ENCODE assay signal across 25 mouse cellular contexts in the genomic region with DNA sequence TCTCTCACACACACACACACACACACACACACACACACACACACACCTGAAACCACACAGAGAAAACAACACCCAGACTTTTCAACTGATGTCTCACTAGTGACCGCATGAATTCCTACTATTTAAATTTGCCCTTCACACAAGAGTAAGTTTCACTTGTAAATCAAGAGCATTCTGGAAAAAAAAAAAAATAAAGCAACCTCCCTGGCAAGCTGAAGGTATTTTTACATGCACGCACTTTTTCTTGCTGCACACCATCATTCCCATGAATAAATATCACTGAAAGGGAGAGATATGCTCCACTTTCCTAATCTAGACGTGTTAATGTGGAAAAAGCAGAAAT.
DNase-seq lines count a peak whose midpoint lies in the region; ATAC-seq and TF ChIP-seq lines count a peak whose summit lies in the region.
"Had no signal": no experiment of that assay in that cellular context is flagged by ENCODE, and none has a peak within 500 bp of the region (broad histone marks: within the 10 kb centered on the region; RNA-seq: fewer than 3 reads in every experiment).

No protein-coding gene starts in this region.

- peak overlapping the region; percentile 72 for H3K27ac ChIP-seq in embryonic facial prominence, embryonic 12.5 days
- peak overlapping the region; percentile 79 for H3K27ac ChIP-seq in limb, embryonic 10.5 days
- H3K27ac ChIP-seq: forebrain, embryonic 10.5 days; forebrain, embryonic 15.5 days; hindbrain, embryonic 14.5 days; liver, embryonic 12.5 days; macrophage; midbrain, embryonic 13.5 days; neural tube, embryonic 15.5 days; stomach, embryonic 15.5 days had no signal

- H3ac ChIP-seq in myocyte (ENCODE audit: control insufficient read depth, insufficient read length), result no peak overlapping the region

- TF ChIP-seq POLR2A in myocyte (IDR thresholded peaks at IDR 0.05; ENCODE audit: insufficient read length, low read depth), result no peak

- H3K4me2 ChIP-seq in embryonic facial prominence, embryonic 12.5 days (replicated peaks), result no peak overlapping the region
- H3K4me2 ChIP-seq in myocyte (ENCODE audit: low read depth), result peak overlapping the region; percentile 76
- H3K4me2 ChIP-seq: forebrain, embryonic 15.5 days; heart, embryonic 11.5 days; hindbrain, embryonic 14.5 days; liver, embryonic 12.5 days; midbrain, embryonic 13.5 days; neural tube, embryonic 15.5 days; stomach, embryonic 15.5 days had no signal

- no peak for ATAC-seq in embryonic facial prominence, embryonic 12.5 days (ENCODE audit: insufficient number of reproducible peaks, insufficient read depth, low FRiP score, low TSS enrichment)
- ATAC-seq: forebrain, embryonic 15.5 days; intestine, postnatal 0 days; liver, embryonic 12.5 days; midbrain, embryonic 13.5 days; Patski had no signal

- H3K4me1 ChIP-seq in embryonic facial prominence, embryonic 12.5 days, result peaks cover 38% of the 10 kb centered on the region
- H3K4me1 ChIP-seq in limb, embryonic 10.5 days, result peaks cover 59% of the 10 kb centered on the region
- H3K4me1 ChIP-seq: liver, embryonic 12.5 days had no signal

- H3K9me3 ChIP-seq in embryonic facial prominence, embryonic 12.5 days, result no peaks in the 10 kb centered on the region
- no peaks in the 10 kb centered on the region for H3K9me3 ChIP-seq in limb, embryonic 10.5 days (replicated peaks)
- H3K9me3 ChIP-seq: forebrain, embryonic 10.5 days; forebrain, embryonic 15.5 days; liver, embryonic 12.5 days; midbrain, embryonic 13.5 days; neural tube, embryonic 15.5 days had no signal

- peaks cover 11% of the 10 kb centered on the region for H3K79me2 ChIP-seq in myocyte (ENCODE audit: control insufficient read depth, insufficient read depth)

- 64% methylated on average over 3 of the region's 3 CpGs for WGBS in embryonic facial prominence, embryonic 12.5 days
- WGBS in limb, embryonic 10.5 days, result 78% methylated on average over 3 of the region's 3 CpGs

- H3K27me3 ChIP-seq in embryonic facial prominence, embryonic 12.5 days, result no peaks in the 10 kb centered on the region
- H3K27me3 ChIP-seq in limb, embryonic 10.5 days (ENCODE audit: low read depth, poor library complexity, severe bottlenecking), result no peaks in the 10 kb centered on the region
- no peaks in the 10 kb centered on the region for H3K27me3 ChIP-seq in myocyte (ENCODE audit: control insufficient read depth, insufficient read depth, insufficient read length)
- H3K27me3 ChIP-seq: forebrain, embryonic 15.5 days; liver, embryonic 12.5 days; midbrain, embryonic 13.5 days; neural tube, embryonic 15.5 days; Patski; stomach, embryonic 15.5 days had no signal

- H3K9ac ChIP-seq in embryonic facial prominence, embryonic 12.5 days, result no peak overlapping the region
- H3K9ac ChIP-seq: forebrain, embryonic 15.5 days; hindbrain, embryonic 14.5 days; liver, embryonic 12.5 days; midbrain, embryonic 13.5 days; neural tube, embryonic 15.5 days; stomach, embryonic 15.5 days had no signal

- H3K4me3 ChIP-seq in embryonic facial prominence, embryonic 12.5 days, result no peak overlapping the region
- H3K4me3 ChIP-seq in limb, embryonic 10.5 days, result no peak overlapping the region
- H3K4me3 ChIP-seq in myocyte, result no peak overlapping the region
- H3K4me3 ChIP-seq: forebrain, embryonic 10.5 days; forebrain, embryonic 15.5 days; liver, embryonic 12.5 days; midbrain, embryonic 13.5 days; neural tube, embryonic 15.5 days; stomach, embryonic 15.5 days had no signal

- DNase-seq in NIH3T3 (ENCODE audit: low read depth), result peak; percentile 58
- DNase-seq in limb, embryonic 10.5 days (ENCODE audit: low spot score), result no peak
- DNase-seq in retina, embryonic 14.5 days (ENCODE audit: low spot score), result no peak
- no peak for DNase-seq in adrenal gland, adult 2 months
- DNase-seq in thymus, postnatal 10 days (ENCODE audit: low spot score in 2 of 2), result no peak
- DNase-seq: cerebellum, adult 9-11 months; gastrocnemius, postnatal 36 days; left cerebral cortex, postnatal 4 days; lung, adult 18-20 months; right cerebral cortex, postnatal 25 days; thymus, postnatal 25 days had no signal

- H3K36me3 ChIP-seq in embryonic facial prominence, embryonic 12.5 days, result no peaks in the 10 kb centered on the region
- H3K36me3 ChIP-seq in limb, embryonic 10.5 days, result no peaks in the 10 kb centered on the region
- no peaks in the 10 kb centered on the region for H3K36me3 ChIP-seq in myocyte (ENCODE audit: control insufficient read depth, insufficient read depth)
- H3K36me3 ChIP-seq: forebrain, embryonic 10.5 days; forebrain, embryonic 15.5 days; G1E; liver, embryonic 12.5 days; midbrain, embryonic 13.5 days; neural tube, embryonic 15.5 days; stomach, embryonic 15.5 days had no signal

TF ChIP-seq in myocyte, 11 proteins besides CTCF, POLR2A, EP300 and RAD21:
- TF ChIP-seq TCF12 (IDR thresholded peaks at IDR 0.05; ENCODE audit: insufficient read depth, poor library complexity, severe bottlenecking), result no peak
- no peak for TF ChIP-seq CEBPB (IDR thresholded peaks at IDR 0.05; ENCODE audit: insufficient read depth, poor library complexity, severe bottlenecking)
- no peak for TF ChIP-seq E2F4 (IDR thresholded peaks at IDR 0.05; ENCODE audit: insufficient read depth)
- TF ChIP-seq MYOG (IDR thresholded peaks at IDR 0.05; ENCODE audit: control insufficient read depth in 1 of 3, insufficient read depth in 1 of 3, insufficient read length in 2 of 3, low read depth in 2 of 3), result no peak
- TF ChIP-seq POLR2AphosphoS2 (IDR thresholded peaks at IDR 0.05; ENCODE audit: insufficient read length, low read depth), result no peak
- no peak for TF ChIP-seq SRF (IDR thresholded peaks at IDR 0.05; ENCODE audit: control insufficient read depth, insufficient read length, low read depth)
- no peak for TF ChIP-seq REST (IDR thresholded peaks at IDR 0.05; ENCODE audit: insufficient read depth, insufficient read length)
- no peak for TF ChIP-seq TCF3 (IDR thresholded peaks at IDR 0.05; ENCODE audit: insufficient read length, low read depth)
- TF ChIP-seq MAX (IDR thresholded peaks at IDR 0.05; ENCODE audit: low read depth), result no peak
- no peak for TF ChIP-seq MYOD1 (IDR thresholded peaks at IDR 0.05; ENCODE audit: control insufficient read depth in 1 of 3, insufficient read length in 2 of 3, low read depth in 2 of 3)
- no peak for TF ChIP-seq USF1 (IDR thresholded peaks at IDR 0.05; ENCODE audit: low read depth)
TF ChIP-seq in myocyte: peak in this region for 0.
